Mouse (Mus musculus): ENCODE data around the gene Trmt1l.

DNA sequence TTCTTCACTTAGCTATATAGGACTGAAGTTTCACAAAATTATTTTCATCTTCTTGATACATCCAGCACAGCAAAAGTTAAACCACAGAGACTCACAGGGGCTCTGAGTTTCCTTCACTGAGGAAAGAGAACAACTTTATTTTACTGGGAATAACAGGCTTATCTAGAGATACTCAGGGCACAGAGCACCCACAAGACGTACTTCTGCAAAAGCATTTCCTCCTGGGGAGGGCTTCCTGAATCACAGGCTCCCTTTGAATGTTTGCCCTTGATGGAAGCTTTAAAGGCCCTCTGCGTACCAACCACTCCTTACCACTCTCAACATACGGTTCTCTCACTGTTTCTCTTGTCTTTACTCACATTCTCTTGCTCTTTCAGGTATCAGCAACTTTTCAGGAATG is 6.2 kb upstream of the Trmt1l start:
- TF ChIP-seq CTCF (IDR thresholded peaks at IDR 0.05; ENCODE audit: borderline replicate concordance, extremely low read depth, insufficient read depth, insufficient read length) (no peak), POLR2A (IDR thresholded peaks at IDR 0.05; ENCODE audit: borderline replicate concordance, extremely low read depth, insufficient read depth, insufficient read length, poor library complexity, severe bottlenecking) (no peak)
